In the genomic region with DNA sequence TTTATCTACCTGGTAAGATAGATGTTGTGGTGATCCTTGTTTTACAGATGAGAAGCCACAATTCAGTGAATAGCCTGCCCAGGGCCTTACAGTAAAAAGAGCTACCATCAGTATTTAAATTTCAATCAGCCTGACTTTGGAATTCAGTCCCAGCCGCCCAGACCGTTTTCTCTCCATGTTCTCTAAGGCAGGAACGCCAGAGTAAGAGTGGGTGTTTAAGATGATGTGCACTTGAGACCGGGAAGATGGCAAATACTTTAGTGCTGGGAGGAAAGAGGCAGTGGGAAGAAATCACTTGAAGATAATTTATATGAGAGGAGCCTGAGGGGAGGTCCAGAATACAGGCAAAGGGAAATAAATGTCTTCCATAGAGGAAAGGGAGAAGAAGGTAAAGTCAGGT, we compare ENCODE assay signal across 18 mouse cellular contexts. TPM values are rescaled to one million over a fixed set of nuclear protein-coding genes. Genes with fewer than 3 reads are reported as not detected.
"Had no signal": no experiment of that assay in that cellular context is flagged by ENCODE, and none has a peak within 500 bp of the region (broad histone marks: within the 10 kb centered on the region; RNA-seq: fewer than 3 reads in every experiment).

No protein-coding gene starts in this region.

- H3K4me3 ChIP-seq: limb, embryonic 10.5 days; liver, embryonic 12.5 days; lung, embryonic 15.5 days; midbrain, embryonic 15.5 days; neural tube, embryonic 13.5 days had no signal

- H3K27ac ChIP-seq: limb, embryonic 10.5 days; liver, embryonic 12.5 days; lung, embryonic 15.5 days; midbrain, embryonic 15.5 days; neural tube, embryonic 13.5 days; stomach, postnatal 0 days had no signal

- H3K36me3 ChIP-seq: lung, embryonic 15.5 days had no signal

- DNase-seq: kidney, adult 18-20 months; kidney, postnatal 10 days; kidney, postnatal 4 days; retina, postnatal 1 day; right cerebral cortex, postnatal 14 days; thymus, postnatal 4 days had no signal

RNA-seq across cellular contexts. Expression of a gene that starts 10.4 kb away (rescaled TPM):
- total RNA-seq: megakaryocyte progenitor cell, adult 5-6 weeks; monocyte, adult 5-6 weeks had no signal
- polyA plus RNA-seq: intestine, embryonic 14.5 days; kidney, embryonic 14.5 days; limb, embryonic 10.5 days; liver, embryonic 12.5 days; liver, embryonic 16.5 days; lung, embryonic 15.5 days; midbrain, embryonic 11.5 days had no signal

RNA-seq across cellular contexts. Expression of a gene that starts 27.6 kb away (rescaled TPM):
- total RNA-seq: megakaryocyte progenitor cell, adult 5-6 weeks; monocyte, adult 5-6 weeks had no signal
- polyA plus RNA-seq: kidney, embryonic 14.5 days; limb, embryonic 10.5 days had no signal
